Mouse (Mus musculus): ENCODE data around the gene Snhg11. TPM values are rescaled to one million over a fixed set of nuclear protein-coding genes. Genes with fewer than 3 reads are reported as not detected.
"Not testable (repeated sequence)": the region's sequence is repeated elsewhere in the genome, so short reads cannot be mapped to it uniquely, and the experiment has no call there.

Snhg11 gene
- polyA plus RNA-seq, 2 experiments from 2014 or later = 0.11 TPM; not detected in 1

GRCm38 (mm10) chr2:158369474-158370172 lies 5.8 kb upstream of the Snhg11 start:
- no peak for ATAC-seq

- ATAC-seq = no peak
Observed at GRCm38 (mm10) chr2:158370173-158370550, 5.3 kb upstream of the Snhg11 start.

GRCm38 (mm10) chr2:158373061-158373460 lies 2.4 kb upstream of the Snhg11 start:
- ATAC-seq = no peak

GRCm38 (mm10) chr2:158373516-158373915 lies 1.9 kb upstream of the Snhg11 start:
- ATAC-seq = no peak

GRCm38 (mm10) chr2:158376123-158376687 lies 767 bp downstream of the Snhg11 start:
- no peak for ATAC-seq

GRCm38 (mm10) chr2:158376798-158377197 lies 1.4 kb downstream of the Snhg11 start:
- ATAC-seq = no peak

- no peak for ATAC-seq
Observed at GRCm38 (mm10) chr2:158377811-158378210, 2.4 kb downstream of the Snhg11 start.

- ATAC-seq = peak; percentile 72
Observed at GRCm38 (mm10) chr2:158379354-158380078, 4.1 kb downstream of the Snhg11 start.

GRCm38 (mm10) chr2:158386072-158386471 lies 10.6 kb downstream of the Snhg11 start:
- no peak for ATAC-seq

- ATAC-seq = no peak
Observed at GRCm38 (mm10) chr2:158389421-158389820, 14.0 kb downstream of the Snhg11 start.

GRCm38 (mm10) chr2:158396369-158396768 lies 20.9 kb downstream of the Snhg11 start:
- ATAC-seq = no peak

GRCm38 (mm10) chr2:158397140-158397539 lies 21.7 kb downstream of the Snhg11 start:
- ATAC-seq = not testable (repeated sequence)

GRCm38 (mm10) chr2:158402915-158403314 lies 27.5 kb downstream of the Snhg11 start:
- ATAC-seq = no peak

- peak; percentile 50 for ATAC-seq
Observed at GRCm38 (mm10) chr2:158408997-158409594, 33.7 kb downstream of the Snhg11 start.

- peak; percentile 84 for ATAC-seq
Observed at GRCm38 (mm10) chr2:158409595-158410021, 34.2 kb downstream of the Snhg11 start, which contains the start of gene Ralgapb. Ralgapb (plus strand) TSS chr2:158409848.

GRCm38 (mm10) chr2:158410022-158411014 lies 34.9 kb downstream of the Snhg11 start:
- peak; percentile 19 for ATAC-seq

GRCm38 (mm10) chr2:158413240-158413639 lies 37.8 kb downstream of the Snhg11 start:
- no peak for ATAC-seq

GRCm38 (mm10) chr2:158415826-158416225 lies 40.4 kb downstream of the Snhg11 start:
- ATAC-seq = no peak

GRCm38 (mm10) chr2:158418663-158419062 lies 43.2 kb downstream of the Snhg11 start:
- ATAC-seq = no peak

Data from activated CD4-positive, CD25-positive, alpha-beta regulatory T cell, adult 4 months (primary cell).